8 mouse cellular contexts compared by ENCODE assay signal in genomic region chr19:53369469-53370043, GRCm38 (mm10). TPM values are rescaled to one million over a fixed set of nuclear protein-coding genes. Genes with fewer than 3 reads are reported as not detected.
A peak's percentile ranks its signal among the peaks of the same experiment; 100 is the strongest.
DNase-seq lines count a peak whose midpoint lies in the region; ATAC-seq lines count a peak whose summit lies in the region.

No protein-coding gene starts in this region.

- H3K4me2 ChIP-seq in kidney, embryonic 15.5 days = no peak overlapping the region; the same call in 1 of the 2 replicates

- intact Hi-C loops in gastrocnemius, postnatal 14 days (cut with DNase I; ENCODE audit: low total_unique reads) = loop anchor here (5.0 kb wide), 1 partner anchor 117 kb away; no protein-coding TSS in a partner anchor
- intact Hi-C loops in left cerebral cortex, postnatal 10 days (cut with DNase I) = loop anchor here (2.0 to 5.0 kb wide), 3 partner anchors 37 to 122 kb away; no protein-coding TSS in a partner anchor

- no peak overlapping the region for H3K4me3 ChIP-seq in kidney, embryonic 15.5 days (replicated peaks)

- peaks cover 35% of the 10 kb centered on the region for H3K4me1 ChIP-seq in kidney, embryonic 15.5 days

- no peaks in the 10 kb centered on the region for H3K9me3 ChIP-seq in kidney, embryonic 15.5 days (replicated peaks)

- no peak overlapping the region for H3K27ac ChIP-seq in kidney, embryonic 15.5 days

- no peak; the same call in 1 of the 2 replicates for ATAC-seq in kidney, embryonic 15.5 days (replicated peaks; ENCODE audit: low FRiP score)
- ATAC-seq in megakaryocyte-erythroid progenitor cell, adult 5-6 weeks (replicated peaks; ENCODE audit: low FRiP score, low TSS enrichment, poor library complexity, severe bottlenecking) = peak; percentile 71

- peak; percentile 86 for DNase-seq in kidney, adult 11 months
- DNase-seq in embryo, embryonic 10 days (ENCODE audit: low spot score) = peak; percentile 90
- peak; percentile 69 for DNase-seq in gastrocnemius, postnatal 14 days
- DNase-seq in induced T-regulatory cell, adult 2 months (ENCODE audit: low read depth) = peak; percentile 87
- DNase-seq in left cerebral cortex, postnatal 10 days (ENCODE audit: extremely low spot score in 1 of 2, low spot score in 2 of 2) = peak; percentile 76 to 82
- peak; percentile 86 to 91 for DNase-seq in right cerebral cortex, postnatal 10 days (ENCODE audit: low spot score in 2 of 2)

- peaks cover 30% of the 10 kb centered on the region for H3K36me3 ChIP-seq in kidney, embryonic 15.5 days

- 29% methylated on average over 14 of the region's 14 CpGs for WGBS in kidney, embryonic 15.5 days

- no peak overlapping the region for H3K9ac ChIP-seq in kidney, embryonic 15.5 days

- H3K27me3 ChIP-seq in kidney, embryonic 15.5 days = no peaks in the 10 kb centered on the region

RNA-seq across cellular contexts. Expression of gene Gm10197, which starts 2.0 kb away (rescaled TPM):
- not detected in 2 replicates for polyA plus RNA-seq in kidney, embryonic 15.5 days (2015; fragmentation: Nextera tagmentation; extraction: Ambion mirVana)
- not detected for total RNA-seq in gastrocnemius, postnatal 14 days (2021)
- total RNA-seq in left cerebral cortex, postnatal 10 days (2021) = not detected
- total RNA-seq in megakaryocyte-erythroid progenitor cell, adult 5-6 weeks (2014; fragmentation: Nextera tagmentation) = not detected in 2 replicates
- total RNA-seq in megakaryocyte-erythroid progenitor cell, adult 5-6 weeks (2017) = not detected in 2 replicates

RNA-seq across cellular contexts. Expression of gene Smndc1, which starts 20.8 kb away (rescaled TPM):
- 40.6 and 45.1 TPM in 2 replicates for polyA plus RNA-seq in kidney, embryonic 15.5 days (2015; fragmentation: Nextera tagmentation; extraction: Ambion mirVana)
- total RNA-seq in gastrocnemius, postnatal 14 days (2021) = 10 to 100 TPM; 24.3 to 26.6 TPM
- total RNA-seq in left cerebral cortex, postnatal 10 days (2021) = 10 to 100 TPM; 32.3 to 38.3 TPM
- 56.9 and 60.9 TPM in 2 replicates for total RNA-seq in megakaryocyte-erythroid progenitor cell, adult 5-6 weeks (2014; fragmentation: Nextera tagmentation)
- total RNA-seq in megakaryocyte-erythroid progenitor cell, adult 5-6 weeks (2017) = 34.7 and 45.6 TPM in 2 replicates

RNA-seq across cellular contexts. Expression of gene Mxi1, which starts 59.2 kb away (rescaled TPM):
- 37.3 and 40.2 TPM in 2 replicates for polyA plus RNA-seq in kidney, embryonic 15.5 days (2015; fragmentation: Nextera tagmentation; extraction: Ambion mirVana)
- total RNA-seq in gastrocnemius, postnatal 14 days (2021) = 10 to 100 TPM; 30.5 to 31.5 TPM
- total RNA-seq in left cerebral cortex, postnatal 10 days (2021) = 10 to 100 TPM; 57.0 to 57.9 TPM
- total RNA-seq in megakaryocyte-erythroid progenitor cell, adult 5-6 weeks (2014; fragmentation: Nextera tagmentation) = 21.1 and 25.3 TPM in 2 replicates
- 82.7 and 86.4 TPM in 2 replicates for total RNA-seq in megakaryocyte-erythroid progenitor cell, adult 5-6 weeks (2017)
